Mouse (Mus musculus): Measurements from ENCODE around the gene Nfkb1.

DNA sequence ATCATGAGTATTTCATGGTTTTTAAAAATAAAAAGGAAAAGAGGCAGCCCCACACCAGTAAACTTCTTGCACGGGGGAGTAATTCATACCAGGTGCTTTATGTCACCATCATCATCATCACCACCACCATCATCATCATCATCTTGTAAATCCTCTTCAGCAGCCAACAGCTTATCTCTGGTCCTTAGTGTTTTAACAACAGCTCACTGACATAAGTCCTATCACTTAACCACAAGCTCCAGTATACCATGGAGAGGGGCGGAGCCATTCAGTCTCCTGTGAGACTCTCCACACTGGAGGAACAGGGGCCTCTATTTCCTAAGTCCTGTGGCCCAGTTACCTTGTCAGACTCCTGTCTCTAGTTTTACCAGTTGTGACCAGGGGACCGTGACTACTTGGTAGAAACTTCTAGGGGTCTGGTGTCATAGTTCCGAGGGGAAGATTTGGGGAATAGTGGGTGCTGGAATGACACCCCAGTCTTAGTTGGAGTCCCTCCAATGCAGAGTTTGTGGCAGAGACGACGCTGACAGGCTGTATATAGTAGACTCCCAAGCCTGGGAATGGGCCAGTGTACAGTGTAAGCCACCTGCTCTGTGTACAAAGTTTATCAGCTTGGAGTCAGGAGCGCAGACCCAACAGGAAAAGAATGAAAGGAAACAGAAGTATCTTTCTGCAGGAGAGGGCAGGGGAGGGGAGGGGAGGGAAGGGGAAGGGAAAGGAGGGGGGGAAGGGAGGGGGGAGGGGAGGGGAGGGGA is 35.4 kb upstream of the Nfkb1 start:
- TF ChIP-seq CTCF (conservative IDR thresholded peaks at IDR 0.05 in 1 of 2, IDR thresholded peaks at IDR 0.05 in 1 of 2; ENCODE audit: low read depth in 2 of 2, low read length in 2 of 2) (no peak), EP300 (IDR thresholded peaks at IDR 0.05; ENCODE audit: low read length) (no peak), POLR2A (IDR thresholded peaks at IDR 0.05; ENCODE audit: low read depth, low read length) (no peak), MAFK (IDR thresholded peaks at IDR 0.05; ENCODE audit: insufficient replicate concordance, low read length) (no peak), USF2 (conservative IDR thresholded peaks at IDR 0.05; ENCODE audit: low read depth, low read length) (no peak), UBTF (IDR thresholded peaks at IDR 0.05; ENCODE audit: low read depth, low read length) (no peak), MEF2A (IDR thresholded peaks at IDR 0.05; ENCODE audit: borderline replicate concordance, low read depth, low read length) (no peak), CHD1 (IDR thresholded peaks at IDR 0.05; ENCODE audit: low read depth, low read length) (no peak), ETS1 (conservative IDR thresholded peaks at IDR 0.05; ENCODE audit: low read depth, low read length) (no peak), MXI1 (IDR thresholded peaks at IDR 0.05; ENCODE audit: low read depth, low read length) (no peak), MYC (IDR thresholded peaks at IDR 0.05; ENCODE audit: low read depth, low read length) (no peak), HCFC1 (IDR thresholded peaks at IDR 0.05; ENCODE audit: low read depth, low read length) (no peak)

Measured in CH12.LX (cell line).